Mouse (Mus musculus) embryo, embryonic 11 days (tissue): Measurements from ENCODE around the gene Slc4a5.

Experiments used
- DNase-seq: peaks from one replicate; pipeline ENCODE4 v3.0.0-alpha.2; 2015

Gene Slc4a5

DNA sequence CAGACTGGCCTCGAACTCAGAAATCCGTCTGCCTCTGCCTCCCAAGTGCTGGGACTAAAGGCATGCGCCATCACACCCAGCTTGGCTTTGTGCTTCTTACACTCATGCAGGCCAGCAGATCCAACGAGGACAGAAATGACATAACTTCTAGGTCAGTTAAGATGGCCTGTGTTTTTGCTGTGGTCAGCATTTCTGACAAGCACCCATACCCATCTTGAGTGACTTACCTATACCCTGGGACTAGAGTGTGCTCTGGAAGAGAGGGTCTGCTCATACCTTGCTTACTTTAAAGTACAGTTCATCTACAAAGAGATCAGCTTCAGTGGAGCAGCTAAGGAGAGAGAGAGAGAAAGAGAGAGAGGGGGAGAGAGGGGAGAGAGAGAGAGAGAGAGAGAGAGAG is 13.7 kb downstream of the Slc4a5 start:
- no peak for DNase-seq

DNA sequence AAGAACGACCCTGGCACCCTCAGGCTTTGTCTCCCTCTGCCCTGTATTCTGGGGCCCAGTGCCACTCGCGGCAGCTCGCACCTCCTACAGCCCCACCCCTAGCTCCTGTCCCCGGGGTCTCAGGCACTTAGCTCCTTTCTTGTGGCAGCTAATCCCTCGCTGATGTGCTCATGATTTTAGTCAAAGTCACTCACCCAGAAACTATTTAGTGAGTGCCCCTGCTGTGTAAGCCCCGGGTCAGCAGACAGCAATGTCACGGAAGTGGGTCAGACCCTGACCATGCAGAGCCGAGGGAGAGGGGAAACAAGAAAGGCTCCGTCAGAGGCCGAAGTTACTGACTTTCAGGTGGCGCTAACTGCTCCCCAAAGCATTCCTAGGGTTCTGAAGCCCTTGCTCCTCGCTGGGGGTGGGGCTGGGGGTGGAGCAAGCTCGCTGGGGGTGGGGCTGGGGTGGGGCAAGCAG is 14.7 kb downstream of the Slc4a5 start:
- peak; percentile 48 for DNase-seq

DNA sequence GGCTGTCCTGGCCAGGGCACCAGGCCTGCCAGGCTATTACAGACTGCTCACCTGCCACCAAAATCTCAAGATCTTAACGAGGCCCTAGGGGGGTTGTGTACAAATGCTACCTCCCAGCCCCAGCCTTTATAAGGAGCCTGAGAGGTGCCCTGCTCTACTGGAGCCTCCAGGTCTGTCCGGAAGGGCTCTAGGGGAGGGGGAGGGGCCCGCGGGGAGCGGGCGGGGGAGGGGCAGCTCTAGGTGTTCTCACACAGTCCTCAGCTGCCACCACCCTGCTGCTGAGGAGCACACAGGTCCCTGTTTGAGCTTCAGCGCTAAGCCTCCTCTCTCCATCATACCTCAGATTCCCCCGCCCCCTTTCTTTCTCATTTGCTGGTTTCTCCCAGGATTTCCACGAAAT is 17.5 kb downstream of the Slc4a5 start:
- DNase-seq = peak; percentile 23

DNA sequence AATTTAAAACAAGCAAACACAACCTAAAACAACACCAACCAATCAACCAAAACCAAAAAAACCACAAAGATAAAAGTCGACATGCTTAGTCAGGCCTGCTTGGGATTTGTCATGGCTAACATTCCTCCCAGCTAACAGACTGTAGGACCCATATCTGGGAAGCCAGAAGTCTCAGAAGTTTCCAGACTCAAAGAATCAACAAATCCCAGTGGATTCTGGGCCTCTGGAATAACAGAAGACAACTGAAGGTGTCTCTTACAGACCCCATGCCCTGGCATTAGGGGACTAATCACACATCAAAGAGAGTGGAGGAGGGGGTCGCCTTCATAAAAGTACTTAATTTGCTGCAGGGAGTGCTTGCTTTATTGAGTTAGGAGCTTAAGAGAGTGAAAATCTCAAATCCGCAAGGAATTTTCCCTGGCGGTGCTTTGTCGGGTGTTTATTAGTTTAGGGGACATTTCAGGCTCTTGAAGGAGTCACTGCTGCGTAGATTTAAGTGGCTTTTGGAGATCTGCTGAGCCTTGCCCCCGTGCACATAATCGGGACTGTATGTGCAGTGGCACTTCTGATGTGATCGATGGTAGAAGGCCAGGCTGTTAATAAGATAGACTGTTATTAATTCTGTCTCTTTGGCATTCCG is 24.9 kb downstream of the Slc4a5 start:
- peak; percentile 47 for DNase-seq

DNA sequence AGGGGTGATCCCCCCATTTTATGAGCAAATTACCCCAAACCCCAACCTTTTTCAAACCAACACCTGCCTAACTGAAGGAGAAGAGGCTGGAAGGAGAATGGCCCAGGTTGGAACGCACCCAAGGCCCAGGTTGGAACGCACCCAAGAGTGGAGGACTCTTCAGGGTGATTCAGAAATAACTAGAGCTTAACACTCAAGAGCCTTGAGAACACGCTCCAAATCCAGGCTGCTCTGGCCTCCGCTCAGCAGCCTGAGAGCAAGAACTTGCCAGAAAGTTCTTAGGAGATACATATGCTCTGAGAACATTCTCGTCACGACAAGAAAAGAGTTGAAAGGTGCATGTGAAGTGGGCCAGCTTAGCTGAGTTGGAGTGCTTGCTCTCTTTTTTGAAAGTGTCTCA is 25.5 kb downstream of the Slc4a5 start:
- no peak for DNase-seq

DNA sequence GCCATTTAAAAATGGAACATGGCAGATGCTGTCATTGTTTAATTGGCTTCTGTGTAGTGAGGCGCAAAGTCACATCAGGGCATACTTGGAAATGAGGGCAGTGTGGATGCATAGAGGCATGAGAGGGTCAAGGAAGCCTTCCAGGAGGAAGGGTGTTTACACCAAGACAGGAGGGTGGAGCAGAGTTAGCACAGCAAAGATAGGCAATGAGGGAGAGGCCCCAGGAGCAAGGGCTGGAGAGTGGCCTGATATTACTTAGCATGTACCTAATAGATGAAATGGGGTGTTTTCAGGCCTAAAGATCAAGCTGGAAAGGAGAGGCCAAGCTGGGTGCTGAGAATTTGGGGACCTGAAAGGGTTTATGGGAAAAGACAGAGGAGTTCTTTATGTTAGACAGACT is 26.4 kb downstream of the Slc4a5 start:
- no peak for DNase-seq

DNA sequence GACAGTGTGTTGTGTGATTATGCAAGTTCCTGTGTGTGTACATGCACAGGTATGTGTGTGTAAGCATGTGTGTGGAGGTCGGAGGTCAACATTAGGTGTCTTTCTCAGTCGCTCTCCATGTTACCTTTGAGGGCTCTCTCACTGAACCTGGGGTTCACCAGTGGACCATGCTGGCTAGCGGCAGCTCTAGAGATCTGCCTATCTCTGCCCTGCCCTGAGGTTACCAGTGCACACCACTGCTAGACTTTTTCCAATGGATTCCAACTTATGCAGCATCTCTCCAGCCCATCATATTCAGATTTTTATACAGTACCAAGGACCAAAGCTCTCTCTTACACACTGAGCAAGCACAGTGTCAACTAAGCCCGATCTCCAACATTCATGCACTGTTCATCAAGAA is 27.1 kb downstream of the Slc4a5 start:
- no peak for DNase-seq

DNA sequence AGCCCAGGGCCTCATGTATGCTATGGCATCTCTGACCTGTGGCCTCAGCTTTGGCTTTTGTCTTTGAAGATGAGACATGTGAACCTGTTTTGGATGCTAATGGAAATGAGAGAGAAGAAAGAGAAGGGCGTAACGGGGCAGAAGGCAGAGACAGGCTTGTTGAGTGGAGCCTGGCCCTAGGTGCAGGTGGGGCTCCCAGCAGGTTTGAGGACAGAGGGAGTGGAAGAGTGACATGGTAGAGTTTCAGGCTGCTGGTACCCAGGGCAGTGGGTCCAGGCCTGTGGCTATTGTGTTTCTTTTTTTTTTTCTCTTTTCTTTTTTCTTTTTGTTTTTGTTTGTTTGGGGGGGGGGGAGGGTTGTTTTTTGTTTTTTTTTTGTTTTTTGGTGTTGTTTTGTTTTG is 27.5 kb downstream of the Slc4a5 start:
- DNase-seq = no peak

DNA sequence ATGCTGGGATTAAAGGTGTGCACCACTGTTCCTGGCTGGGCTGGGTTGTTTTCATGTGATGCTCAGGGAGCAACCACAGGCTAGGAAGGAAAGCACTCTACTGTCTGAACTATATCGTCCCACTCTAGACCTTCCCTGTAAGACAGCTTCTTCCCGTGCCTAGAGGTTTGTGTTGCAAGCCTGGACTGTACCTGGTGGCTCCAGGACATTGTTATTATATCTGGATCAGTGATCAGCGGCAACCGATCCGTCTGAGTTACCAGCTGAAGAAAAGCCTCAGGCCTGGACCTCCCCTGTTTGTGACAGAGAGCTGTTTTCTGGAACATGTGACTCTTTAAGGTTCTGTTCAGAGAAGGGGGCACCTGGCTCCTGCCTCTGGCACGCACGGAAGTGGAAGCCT is 34.6 kb downstream of the Slc4a5 start:
- no peak for DNase-seq

DNA sequence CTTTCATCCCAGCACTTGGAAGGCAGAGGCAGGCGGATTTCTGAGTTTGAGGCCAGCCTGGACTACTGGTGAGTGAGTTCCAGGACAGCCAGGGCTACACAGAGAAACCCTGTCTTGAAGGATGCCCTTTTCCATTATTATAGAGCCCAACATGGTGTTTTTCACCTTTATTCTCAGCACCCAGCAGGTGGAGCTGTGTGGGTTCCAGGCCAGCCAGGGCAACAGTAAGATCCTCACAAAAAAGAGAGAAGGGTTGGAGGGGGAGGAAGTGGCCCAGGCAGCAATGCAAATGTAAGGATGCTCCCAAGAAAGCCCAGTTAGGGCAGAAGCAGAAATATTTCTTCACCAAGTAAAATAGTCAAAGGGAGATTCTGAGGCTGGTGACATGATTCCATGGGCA is 44.9 kb downstream of the Slc4a5 start:
- DNase-seq = no peak

DNA sequence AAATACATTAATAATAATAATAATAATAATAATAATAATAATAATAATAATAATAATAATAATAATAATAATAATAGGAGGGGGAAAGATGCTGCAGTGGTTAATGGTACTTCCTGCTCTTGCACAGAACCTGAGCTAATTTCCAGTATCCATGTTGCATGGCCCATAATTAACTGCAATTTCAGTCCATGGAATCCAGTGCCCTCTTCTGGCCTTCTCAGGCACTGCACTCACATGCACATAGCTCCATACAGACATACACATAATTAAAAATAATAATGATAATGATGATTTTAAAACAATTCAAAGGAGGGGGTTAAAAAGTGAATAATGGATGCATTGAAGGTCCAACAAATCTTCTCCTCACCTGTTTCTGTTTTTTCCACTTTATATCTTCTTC is 45.6 kb downstream of the Slc4a5 start:
- DNase-seq = peak; percentile 25

DNA sequence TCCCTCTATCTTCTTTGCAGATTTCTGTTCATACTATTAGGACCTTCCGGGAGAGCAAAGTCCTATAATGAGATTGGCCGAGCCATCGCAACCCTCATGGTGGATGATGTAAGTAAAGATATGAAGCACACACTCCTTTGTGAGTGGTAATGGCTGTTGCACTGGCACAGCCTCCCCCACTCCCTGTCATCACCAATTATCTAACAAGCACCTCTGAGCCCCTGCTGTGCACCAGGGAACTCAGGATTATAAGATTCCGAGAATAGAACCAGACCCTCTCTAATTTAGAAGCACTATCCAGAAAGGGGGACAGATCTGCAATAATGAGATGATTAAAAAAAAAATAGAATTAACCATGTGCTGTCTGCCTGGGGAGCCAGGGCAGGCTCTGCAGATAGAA is 46.0 kb downstream of the Slc4a5 start:
- DNase-seq = no peak

DNA sequence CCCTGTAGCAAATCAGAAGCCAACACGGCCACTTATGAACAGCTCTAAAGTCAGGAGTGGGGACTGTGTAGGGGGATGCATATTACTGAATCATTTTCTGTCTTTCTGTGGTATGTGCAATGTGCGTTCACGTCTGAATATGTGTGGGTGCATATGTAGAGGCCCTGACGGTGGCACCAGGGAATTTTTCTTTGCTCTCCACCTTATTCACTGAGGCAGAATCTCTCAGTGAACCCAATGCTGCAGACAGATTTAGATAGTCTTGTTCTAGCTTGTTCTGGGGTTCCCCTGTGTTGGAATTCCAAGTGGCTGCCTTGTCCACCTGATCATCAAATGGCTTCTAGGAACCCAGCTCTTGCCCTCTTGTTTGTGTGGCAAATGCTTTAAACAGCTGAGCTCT is 48.0 kb downstream of the Slc4a5 start:
- DNase-seq = no peak

DNA sequence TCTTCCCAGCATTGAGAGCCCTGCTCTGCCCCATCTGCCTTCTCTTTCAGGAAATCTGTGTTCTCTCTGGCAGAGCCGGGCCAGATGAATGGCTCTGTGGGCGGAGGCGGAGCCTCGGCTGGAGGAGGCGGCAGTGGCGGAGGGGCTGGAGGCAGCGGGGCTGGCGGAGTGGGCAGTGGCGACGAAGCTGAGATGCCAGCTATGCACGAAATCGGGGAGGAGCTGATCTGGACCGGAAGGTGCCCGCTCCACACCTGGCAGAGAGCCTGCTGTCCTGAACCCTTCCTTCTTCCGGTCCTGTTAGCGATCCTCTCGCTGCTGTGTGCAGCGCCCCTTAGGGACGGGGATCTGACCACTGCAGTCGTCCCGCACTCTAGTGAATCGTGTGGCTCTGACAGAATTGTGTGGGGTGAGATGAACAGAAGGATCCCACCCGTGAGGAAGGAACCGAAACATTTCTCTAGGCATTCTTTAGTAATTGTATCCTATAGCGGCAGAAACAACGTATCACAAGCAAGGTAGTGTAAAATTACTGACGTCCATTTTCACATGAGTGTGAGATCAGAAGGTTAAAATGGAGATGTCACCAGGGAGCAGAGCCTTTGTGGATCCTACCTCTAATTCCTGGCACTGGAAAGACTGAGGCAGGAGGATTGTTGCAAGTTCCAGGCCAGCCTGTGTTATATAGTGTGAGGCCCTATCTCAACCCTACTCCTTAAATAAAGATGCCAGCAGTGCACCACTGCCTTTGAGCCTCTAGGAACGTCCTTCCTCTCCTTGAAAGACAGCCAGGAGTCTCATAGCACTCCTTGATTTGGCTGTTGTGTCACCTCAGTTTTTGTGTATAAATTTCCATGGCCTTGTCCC is 48.7 kb downstream of the Slc4a5 start:
- peak; percentile 85 for DNase-seq

DNA sequence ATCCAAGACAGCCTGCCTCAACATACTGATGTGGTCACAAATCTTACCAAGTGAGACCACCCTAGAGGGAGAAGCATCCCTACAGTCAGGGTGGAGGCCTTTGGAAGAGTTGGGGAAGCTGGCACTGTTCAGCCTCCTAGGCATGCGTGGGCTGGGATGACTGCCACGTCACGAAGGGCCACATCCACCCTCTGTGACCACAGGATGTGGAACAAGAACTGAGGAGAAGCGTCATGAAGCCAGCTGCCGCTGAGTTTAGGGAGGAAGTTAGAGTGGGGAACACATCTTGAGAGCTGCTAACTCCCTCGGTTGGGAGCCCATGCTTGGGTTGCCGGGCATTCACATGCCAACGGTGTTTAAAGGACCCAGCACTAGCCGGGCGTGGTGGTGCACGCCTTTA is 54.1 kb downstream of the Slc4a5 start:
- no peak for DNase-seq

DNA sequence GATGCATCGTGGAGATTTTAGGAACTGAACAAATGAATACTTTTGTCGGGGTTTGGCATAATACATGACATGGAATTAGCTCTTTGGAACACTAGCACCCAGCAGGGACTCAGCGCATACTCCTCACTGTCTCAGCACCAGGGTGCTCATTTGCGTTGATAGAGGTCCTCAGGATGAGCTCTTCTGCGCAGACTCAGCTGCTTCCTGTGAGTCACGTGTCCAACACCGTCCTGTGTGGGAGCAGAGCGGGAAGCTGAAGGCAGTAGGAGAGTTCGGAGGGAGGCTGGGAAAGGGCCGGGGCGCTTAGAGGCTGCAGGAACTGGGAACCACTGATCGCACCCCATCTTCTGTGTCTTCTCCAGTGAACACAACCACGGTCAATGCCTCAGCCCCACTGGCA is 57.5 kb downstream of the Slc4a5 start:
- no peak for DNase-seq

DNA sequence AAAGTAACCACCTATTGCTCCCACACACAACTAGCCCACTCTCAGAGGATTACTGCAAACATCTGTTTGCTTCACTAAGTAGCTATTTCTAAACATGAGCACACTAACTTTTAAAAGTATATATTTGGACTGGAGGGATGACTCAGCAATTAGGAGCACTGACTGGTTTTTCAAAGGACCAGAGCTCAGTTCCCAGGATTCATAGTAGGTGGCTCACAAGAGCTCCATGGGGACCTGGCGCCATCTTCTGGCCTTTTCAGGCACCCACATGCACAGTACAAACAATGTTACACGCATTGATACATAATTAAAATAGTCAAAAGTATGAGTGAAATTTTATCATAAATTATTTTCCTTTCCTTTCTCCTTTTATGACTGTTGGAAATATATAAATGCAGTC is 59.3 kb downstream of the Slc4a5 start:
- peak; percentile 41 for DNase-seq

DNA sequence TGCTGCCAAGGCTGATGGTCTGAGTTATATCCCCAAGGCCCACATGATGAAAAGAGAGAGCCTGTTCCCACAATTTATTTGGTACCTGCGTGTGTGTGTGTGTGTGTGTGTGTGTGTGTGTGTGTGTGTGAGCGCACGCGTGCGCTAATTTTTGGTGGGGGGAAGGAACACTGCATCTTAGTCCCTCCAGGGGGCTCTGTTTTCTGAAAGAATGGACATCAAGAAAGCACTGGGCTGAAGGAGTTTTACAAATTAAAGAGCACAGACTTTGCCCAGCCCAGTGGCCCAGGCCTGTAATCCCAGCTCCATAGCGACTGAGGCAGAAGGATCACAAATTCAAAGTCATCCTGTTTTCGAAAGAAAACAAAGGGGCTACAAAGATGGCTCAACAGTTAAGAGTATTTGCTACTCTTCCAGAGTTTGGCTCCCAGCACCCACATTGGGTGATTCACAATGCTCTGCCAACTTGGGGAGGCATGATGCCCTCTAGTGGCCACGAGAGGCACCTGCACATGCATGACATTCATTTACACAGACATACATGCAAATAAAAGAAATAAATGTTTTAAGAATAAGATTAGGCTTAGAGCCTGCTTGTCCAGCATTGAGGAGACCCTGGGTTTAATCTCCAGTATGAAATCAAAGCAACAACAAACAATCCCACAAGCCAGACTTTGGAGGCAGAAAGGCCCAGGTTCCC is 60.8 kb downstream of the Slc4a5 start:
- no peak for DNase-seq

DNA sequence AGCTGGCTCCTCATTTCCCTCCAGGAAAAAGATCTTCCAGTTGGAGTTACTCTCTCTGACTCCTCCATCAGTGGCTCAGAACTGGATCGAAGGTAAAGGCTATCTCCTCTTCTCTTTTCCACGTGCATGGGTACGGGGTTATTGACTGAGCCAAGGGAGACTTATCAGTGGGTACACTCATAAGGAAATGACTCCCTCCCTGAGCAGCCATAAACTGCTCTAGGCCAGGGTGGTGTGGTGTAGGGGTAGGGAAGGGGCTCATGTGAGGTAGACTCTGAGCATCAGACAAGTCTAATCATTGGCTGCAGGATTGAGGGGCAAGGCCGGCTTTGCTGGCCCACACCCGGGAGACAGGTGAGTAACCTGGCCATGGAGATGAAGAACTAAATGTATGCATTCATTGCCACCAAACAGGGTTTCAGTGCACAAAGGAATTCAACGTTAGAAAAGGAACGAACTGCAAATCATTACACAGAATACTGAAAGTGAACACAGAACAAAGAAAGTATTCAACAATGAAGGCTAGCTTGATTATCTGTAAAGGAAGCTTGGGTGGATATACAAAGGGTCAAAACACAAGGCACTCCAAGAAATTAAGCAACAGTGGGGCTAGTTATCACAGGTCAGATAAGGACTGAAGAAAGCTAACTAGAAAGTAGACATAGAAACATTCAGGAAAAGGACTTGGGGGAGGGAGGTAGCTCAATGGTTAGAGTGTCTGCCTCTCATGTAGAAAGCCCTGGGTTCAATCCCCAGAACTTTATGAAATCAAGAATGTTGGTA is 81.0 kb downstream of the Slc4a5 start:
- DNase-seq = no peak

DNA sequence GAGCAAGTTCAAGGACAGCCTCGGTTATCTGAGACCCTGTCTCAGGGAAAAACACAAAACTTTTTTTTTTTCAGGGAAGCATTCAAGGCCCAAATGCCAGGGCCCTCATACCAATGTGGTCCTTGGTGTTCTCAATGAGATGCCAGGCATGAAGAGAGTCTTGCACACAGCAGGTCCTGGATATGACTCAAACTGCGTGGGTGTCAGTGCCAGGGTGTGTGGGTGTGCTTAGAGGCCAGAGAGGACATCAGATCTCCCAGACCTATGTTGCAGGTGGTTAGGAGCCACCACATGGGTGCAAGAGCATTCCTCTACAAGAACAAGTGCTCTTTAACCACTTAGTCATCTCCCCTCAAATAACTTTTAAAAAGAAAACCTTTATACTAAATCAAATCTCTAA is 81.7 kb downstream of the Slc4a5 start:
- DNase-seq = no peak

DNA sequence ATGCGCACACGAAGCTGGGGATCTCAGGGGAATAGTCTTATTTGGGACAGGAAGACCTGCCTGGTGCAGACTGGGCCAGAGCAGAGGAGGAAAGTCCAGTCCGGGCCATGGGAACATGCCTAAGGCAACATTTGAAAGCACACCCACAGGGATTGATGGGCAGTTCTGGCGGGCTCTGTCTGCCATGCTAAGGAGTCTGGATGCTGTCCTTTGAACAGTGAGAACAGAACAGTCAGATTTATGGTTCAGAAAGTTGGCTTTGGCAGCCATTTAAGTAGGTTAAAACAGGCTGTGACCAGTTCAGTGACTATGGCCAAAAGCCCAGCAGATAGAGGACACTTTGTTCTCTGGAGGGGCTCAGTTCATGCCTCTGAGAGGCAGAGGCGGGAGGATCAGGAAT is 82.6 kb downstream of the Slc4a5 start:
- no peak for DNase-seq

DNA sequence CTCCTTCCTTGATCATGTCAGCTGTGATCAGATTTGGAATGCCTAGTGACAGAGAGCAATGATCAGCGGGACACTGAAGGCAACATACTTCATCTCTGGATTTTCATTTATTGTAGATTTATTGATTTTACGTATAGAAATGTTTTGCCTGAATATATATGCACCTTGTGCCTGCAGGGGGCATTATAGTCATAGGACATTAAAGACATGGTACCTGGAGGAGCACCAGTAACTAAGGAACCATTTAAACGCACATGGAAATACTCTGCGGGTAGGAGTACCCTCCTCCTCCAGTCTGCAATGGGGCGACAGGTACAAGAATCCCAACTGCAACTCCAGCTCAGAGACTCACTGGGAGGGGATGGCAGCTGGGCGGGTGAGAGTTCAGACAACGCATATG is 89.4 kb downstream of the Slc4a5 start:
- DNase-seq = no peak

DNA sequence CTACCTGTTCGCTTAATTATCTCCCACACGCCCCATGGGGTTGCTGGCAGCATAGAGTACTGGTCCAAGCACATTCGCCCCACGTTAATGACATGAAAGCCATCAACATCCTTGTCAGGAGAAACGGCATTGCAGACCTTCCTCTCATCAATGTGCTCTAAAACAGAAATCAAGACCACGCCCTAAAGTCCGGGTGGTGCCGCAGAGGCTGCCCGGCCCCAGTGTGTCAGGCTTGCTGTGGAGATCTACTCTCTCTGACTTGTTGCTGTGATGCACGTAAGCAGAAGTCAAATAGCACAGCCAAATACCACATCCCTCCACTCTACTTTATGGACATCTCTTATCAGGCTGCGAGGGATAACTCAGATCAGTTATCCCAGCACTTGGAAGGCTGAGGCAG is 91.6 kb downstream of the Slc4a5 start:
- no peak for DNase-seq
